Mouse (Mus musculus): ENCODE results near the gene Ntf3. TPM values are rescaled to one million over a fixed set of nuclear protein-coding genes. Genes with fewer than 3 reads are reported as not detected.

Ntf3 gene
- polyA plus RNA-seq, 1 experiment from 2014 or later = 9.9 TPM

DNA sequence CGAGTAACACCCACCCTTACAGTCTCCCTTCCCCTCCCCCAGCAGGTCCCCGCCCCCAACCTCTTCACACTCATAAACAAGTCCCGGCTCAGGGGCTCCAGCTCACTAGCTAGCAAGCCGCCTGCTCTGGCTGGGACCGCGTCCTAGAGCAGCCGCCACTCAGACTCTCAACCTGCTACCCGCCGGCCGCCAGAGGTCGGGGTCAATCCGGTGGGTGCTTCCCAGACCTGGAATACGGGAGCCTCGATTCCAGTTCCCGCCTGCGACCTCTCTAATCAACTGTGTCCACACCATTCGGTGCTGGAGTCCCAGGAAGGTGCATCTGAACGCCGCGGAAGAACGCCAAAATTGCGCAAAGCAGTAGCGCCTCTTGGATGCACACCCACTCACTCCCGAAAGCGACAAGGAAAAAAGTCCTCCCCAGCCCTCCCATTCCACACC lies 3.5 kb downstream of the Ntf3 start:
- H3K4me1 ChIP-seq (ENCODE audit: control insufficient read depth, insufficient read depth, low read length) = peaks cover 12% of the 10 kb centered on the region; the same call in 1 of the 2 replicates
- H3K9ac ChIP-seq (ENCODE audit: low read length) = no peak overlapping the region
- H3K27ac ChIP-seq (ENCODE audit: low read depth, low read length) = no peak overlapping the region
- peak; percentile 64 for ATAC-seq (ENCODE audit: insufficient read depth, low FRiP score, low TSS enrichment)
- H3K27me3 ChIP-seq (ENCODE audit: control insufficient read depth, insufficient read depth, low read length) = peaks cover 47% of the 10 kb centered on the region
- H3K36me3 ChIP-seq (ENCODE audit: control insufficient read depth, insufficient read depth, low read length) = no peaks in the 10 kb centered on the region
- no peaks in the 10 kb centered on the region for H3K9me3 ChIP-seq (ENCODE audit: control insufficient read depth, low read length)
- H3K4me3 ChIP-seq (ENCODE audit: low read depth, low read length) = peak overlapping the region; percentile 38
- peak; percentile 76 for DNase-seq (ENCODE audit: low spot score)
- peak overlapping the region; percentile 65 for H3K4me2 ChIP-seq (ENCODE audit: low read depth)
- WGBS = 0% methylated on average over 25 of the region's 25 CpGs

DNA sequence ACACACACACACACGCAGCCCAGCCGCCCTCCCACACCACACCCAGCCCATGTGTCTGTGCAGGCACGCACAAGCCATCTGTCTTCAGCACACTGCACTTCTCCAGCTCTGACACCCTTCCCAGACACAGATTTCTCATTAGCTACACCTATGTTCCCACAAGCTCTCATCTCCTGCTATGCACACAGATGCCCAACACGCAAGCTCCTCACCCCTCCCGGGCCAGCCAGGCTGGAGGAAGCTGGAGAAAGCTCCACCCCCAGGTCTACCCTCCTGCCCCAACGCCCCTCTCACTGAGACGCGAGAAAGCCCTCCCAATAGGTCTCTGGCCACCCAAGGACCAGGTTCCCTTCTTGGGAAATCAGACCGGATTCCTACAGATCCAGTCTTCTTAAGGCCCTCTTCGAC lies 4.4 kb downstream of the Ntf3 start:
- peak overlapping the region; percentile 65 for H3K4me2 ChIP-seq (ENCODE audit: low read depth)
- WGBS = 0% methylated on average over 10 of the region's 10 CpGs

GRCm38 (mm10) chr6:126161571-126162340 lies 5.0 kb downstream of the Ntf3 start:
- ATAC-seq (ENCODE audit: insufficient read depth, low FRiP score, low TSS enrichment) = no peak
- Histone ChIP-seq H3K9me3 (ENCODE audit: control insufficient read depth, low read length) (no peaks in the 10 kb centered on the region), H3K9ac (ENCODE audit: low read length) (no peak overlapping the region), H3K27me3 (ENCODE audit: control insufficient read depth, insufficient read depth, low read length) (peaks cover 43% of the 10 kb centered on the region), H3K27ac (ENCODE audit: low read depth, low read length) (no peak overlapping the region), H3K4me1 (ENCODE audit: control insufficient read depth, insufficient read depth, low read length) (peaks cover 12% of the 10 kb centered on the region; the same call in 1 of the 2 replicates), H3K4me2 (ENCODE audit: low read depth) (peak overlapping the region; percentile 65), H3K4me3 (ENCODE audit: low read depth, low read length) (peak overlapping the region; percentile 38; the same call in 1 of the 2 replicates), H3K36me3 (ENCODE audit: control insufficient read depth, insufficient read depth, low read length) (no peaks in the 10 kb centered on the region)
- DNase-seq (ENCODE audit: low spot score) = no peak
- 62% methylated on average over 8 of the region's 8 CpGs for WGBS

More for the DNA sequence above, 4.4 kb downstream of the Ntf3 start:
- DNase-seq (ENCODE audit: low spot score) (peak; percentile 40), ATAC-seq (ENCODE audit: insufficient read depth, low FRiP score, low TSS enrichment) (no peak)
- no peak overlapping the region for H3K27ac ChIP-seq (ENCODE audit: low read depth, low read length)
- no peaks in the 10 kb centered on the region for H3K9me3 ChIP-seq (ENCODE audit: control insufficient read depth, low read length)
- peaks cover 12% of the 10 kb centered on the region; the same call in 1 of the 2 replicates for H3K4me1 ChIP-seq (ENCODE audit: control insufficient read depth, insufficient read depth, low read length)
- peak overlapping the region; percentile 38 for H3K4me3 ChIP-seq (ENCODE audit: low read depth, low read length)
- 0 out of 2 replicates have a peak overlapping the region, but pooled peaks have one; percentile 30 for H3K9ac ChIP-seq (ENCODE audit: low read length)
- H3K36me3 ChIP-seq (ENCODE audit: control insufficient read depth, insufficient read depth, low read length) = no peaks in the 10 kb centered on the region
- H3K27me3 ChIP-seq (ENCODE audit: control insufficient read depth, insufficient read depth, low read length) = peaks cover 47% of the 10 kb centered on the region

GRCm38 (mm10) chr6:126160067-126160411 lies 6.7 kb downstream of the Ntf3 start:
- Histone ChIP-seq H3K27me3 (ENCODE audit: control insufficient read depth, insufficient read depth, low read length) (peaks cover 27% of the 10 kb centered on the region), H3K4me1 (ENCODE audit: control insufficient read depth, insufficient read depth, low read length) (peaks cover 10% of the 10 kb centered on the region; the same call in 1 of the 2 replicates), H3K36me3 (ENCODE audit: control insufficient read depth, insufficient read depth, low read length) (no peaks in the 10 kb centered on the region), H3K27ac (ENCODE audit: low read depth, low read length) (no peak overlapping the region), H3K4me3 (ENCODE audit: low read depth, low read length) (no peak overlapping the region), H3K4me2 (ENCODE audit: low read depth) (no peak overlapping the region), H3K9ac (ENCODE audit: low read length) (no peak overlapping the region), H3K9me3 (ENCODE audit: control insufficient read depth, low read length) (no peaks in the 10 kb centered on the region)
- ATAC-seq (ENCODE audit: insufficient read depth, low FRiP score, low TSS enrichment) (no peak), DNase-seq (ENCODE audit: low spot score) (no peak)
- 66% methylated on average over 5 of the region's 5 CpGs for WGBS

- Histone ChIP-seq H3K4me1 (ENCODE audit: control insufficient read depth, insufficient read depth, low read length) (peaks cover 8% of the 10 kb centered on the region; the same call in 1 of the 2 replicates), H3K27me3 (ENCODE audit: control insufficient read depth, insufficient read depth, low read length) (peaks cover 21% of the 10 kb centered on the region), H3K9me3 (ENCODE audit: control insufficient read depth, low read length) (no peaks in the 10 kb centered on the region), H3K4me2 (ENCODE audit: low read depth) (no peak overlapping the region), H3K27ac (ENCODE audit: low read depth, low read length) (no peak overlapping the region), H3K9ac (ENCODE audit: low read length) (no peak overlapping the region), H3K4me3 (ENCODE audit: low read depth, low read length) (no peak overlapping the region), H3K36me3 (ENCODE audit: control insufficient read depth, insufficient read depth, low read length) (no peaks in the 10 kb centered on the region)
- WGBS = 80% methylated on average over 13 of the region's 13 CpGs
- DNase-seq (ENCODE audit: low spot score) (no peak), ATAC-seq (ENCODE audit: insufficient read depth, low FRiP score, low TSS enrichment) (no peak)
Observed at GRCm38 (mm10) chr6:126159279-126160066, 7.2 kb downstream of the Ntf3 start.

DNA sequence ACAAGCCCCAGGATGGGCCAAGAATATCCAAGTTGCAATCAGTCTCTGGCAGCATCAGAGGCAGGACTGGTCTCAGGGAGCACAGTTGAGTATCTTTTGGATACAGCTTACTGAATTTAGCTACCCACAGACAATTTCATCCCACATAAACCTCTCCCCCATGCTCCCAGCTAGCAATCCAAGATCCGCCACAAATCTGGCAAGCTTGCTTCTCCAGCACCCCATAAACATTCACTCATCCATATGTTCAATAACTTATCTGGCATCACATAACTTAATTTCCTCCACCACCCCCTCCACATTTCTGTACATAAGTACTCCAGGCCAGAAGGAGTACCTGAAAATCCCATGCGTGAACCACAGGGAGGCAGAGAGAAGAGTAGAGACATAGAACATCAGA lies 10.8 kb downstream of the Ntf3 start:
- Histone ChIP-seq H3K4me2 (ENCODE audit: low read depth) (no peak overlapping the region), H3K4me1 (ENCODE audit: control insufficient read depth, insufficient read depth, low read length) (0 out of 2 replicates have a peak, but pooled peaks cover 3% of the 10 kb centered on the region), H3K36me3 (ENCODE audit: control insufficient read depth, insufficient read depth, low read length) (no peaks in the 10 kb centered on the region), H3K9ac (ENCODE audit: low read length) (no peak overlapping the region), H3K27me3 (ENCODE audit: control insufficient read depth, insufficient read depth, low read length) (no peaks in the 10 kb centered on the region), H3K9me3 (ENCODE audit: control insufficient read depth, low read length) (no peaks in the 10 kb centered on the region), H3K27ac (ENCODE audit: low read depth, low read length) (no peak overlapping the region), H3K4me3 (ENCODE audit: low read depth, low read length) (no peak overlapping the region)
- ATAC-seq (ENCODE audit: insufficient read depth, low FRiP score, low TSS enrichment) (no peak), DNase-seq (ENCODE audit: low spot score) (no peak)
- WGBS = 86% methylated on average over 2 of the region's 2 CpGs

GRCm38 (mm10) chr6:126154372-126154982 lies 12.2 kb downstream of the Ntf3 start:
- H3K27ac ChIP-seq (ENCODE audit: low read depth, low read length) = no peak overlapping the region
- H3K4me3 ChIP-seq (ENCODE audit: low read depth, low read length) = no peak overlapping the region
- H3K9ac ChIP-seq (ENCODE audit: low read length) = no peak overlapping the region
- no peaks in the 10 kb centered on the region for H3K9me3 ChIP-seq (ENCODE audit: control insufficient read depth, low read length)
- peak; percentile 38 for DNase-seq (ENCODE audit: low spot score)
- no peaks in the 10 kb centered on the region for H3K36me3 ChIP-seq (ENCODE audit: control insufficient read depth, insufficient read depth, low read length)
- H3K4me1 ChIP-seq (ENCODE audit: control insufficient read depth, insufficient read depth, low read length) = 0 out of 2 replicates have a peak, but pooled peaks cover 3% of the 10 kb centered on the region
- H3K27me3 ChIP-seq (ENCODE audit: control insufficient read depth, insufficient read depth, low read length) = no peaks in the 10 kb centered on the region
- no peak for ATAC-seq (ENCODE audit: insufficient read depth, low FRiP score, low TSS enrichment)
- WGBS = 48% methylated on average over 8 of the region's 8 CpGs
- H3K4me2 ChIP-seq (ENCODE audit: low read depth) = no peak overlapping the region

DNA sequence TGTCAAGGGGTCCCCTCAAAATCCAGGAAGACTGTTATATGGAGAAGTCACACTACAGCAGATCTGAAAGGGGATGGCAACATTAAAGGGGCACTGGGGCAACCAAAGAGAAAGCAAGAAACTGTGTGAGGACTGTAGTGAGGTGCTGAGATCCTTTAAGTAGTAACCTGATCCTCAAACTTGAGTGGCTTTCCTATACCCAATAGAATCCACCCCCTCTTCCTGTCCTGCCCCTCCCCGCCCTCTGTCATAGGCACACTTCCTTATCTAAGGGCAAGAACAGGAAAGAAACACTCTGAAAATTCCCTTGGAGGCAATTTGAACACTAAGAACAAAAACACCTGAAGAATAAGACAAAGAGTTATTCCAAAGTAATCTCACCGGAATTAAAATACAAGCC lies 13.6 kb downstream of the Ntf3 start:
- no peaks in the 10 kb centered on the region for H3K9me3 ChIP-seq (ENCODE audit: control insufficient read depth, low read length)
- H3K4me1 ChIP-seq (ENCODE audit: control insufficient read depth, insufficient read depth, low read length) = 0 out of 2 replicates have a peak, but pooled peaks cover 3% of the 10 kb centered on the region
- no peaks in the 10 kb centered on the region for H3K36me3 ChIP-seq (ENCODE audit: control insufficient read depth, insufficient read depth, low read length)
- DNase-seq (ENCODE audit: low spot score) (no peak), ATAC-seq (ENCODE audit: insufficient read depth, low FRiP score, low TSS enrichment) (no peak)
- H3K27ac ChIP-seq (ENCODE audit: low read depth, low read length) = no peak overlapping the region
- H3K4me3 ChIP-seq (ENCODE audit: low read depth, low read length) = no peak overlapping the region
- H3K27me3 ChIP-seq (ENCODE audit: control insufficient read depth, insufficient read depth, low read length) = no peaks in the 10 kb centered on the region
- WGBS = 72% methylated on average over 2 of the region's 2 CpGs
- no peak overlapping the region for H3K4me2 ChIP-seq (ENCODE audit: low read depth)
- no peak overlapping the region for H3K9ac ChIP-seq (ENCODE audit: low read length)
